Mouse (Mus musculus): ENCODE data around the gene Cd6.
A peak's percentile ranks its signal among the peaks of the same experiment; 100 is the strongest.

DNA sequence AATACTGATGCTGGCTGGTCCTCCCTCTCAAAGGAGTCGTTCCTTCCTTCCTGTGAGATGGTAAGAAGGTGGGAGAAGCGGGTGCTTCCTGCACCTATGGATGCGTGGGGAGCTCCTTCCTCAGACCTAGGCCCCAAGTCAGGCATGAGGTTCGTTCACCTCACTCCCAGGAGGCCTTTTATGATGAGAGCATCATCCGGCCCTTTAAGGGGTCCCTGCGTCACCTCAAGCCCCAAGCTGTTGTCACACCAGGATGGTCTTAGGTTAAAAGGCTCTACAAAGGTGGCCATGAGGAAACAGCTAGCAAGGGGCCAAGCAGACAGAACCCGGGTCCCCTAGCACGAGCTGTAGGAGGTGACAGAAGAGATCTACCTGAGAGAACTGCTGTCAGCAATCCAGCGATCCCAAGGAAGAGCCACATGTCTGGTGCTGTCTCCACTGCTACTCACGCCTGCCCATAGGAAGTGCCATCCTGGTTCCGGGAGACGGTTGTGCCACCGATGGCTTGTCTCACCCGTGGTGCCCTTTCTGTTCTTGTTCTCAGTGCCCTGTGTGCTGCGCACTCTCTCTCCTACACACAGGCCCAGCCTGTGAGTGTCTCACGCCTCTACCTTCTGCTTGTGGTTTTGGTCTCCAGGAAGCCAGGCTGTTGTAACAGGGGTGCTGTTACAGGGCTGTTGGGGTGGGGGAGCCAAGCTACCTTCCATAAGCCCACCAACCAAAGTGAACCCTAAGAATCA, at the start of gene Cd6:
- no peak for TF ChIP-seq CTCF (IDR thresholded peaks at IDR 0.05; ENCODE audit: extremely low read depth, insufficient read depth, insufficient read length, insufficient replicate concordance)
- peak; percentile 48 for TF ChIP-seq POLR2A (IDR thresholded peaks at IDR 0.05; ENCODE audit: low read depth, low read length)
